Mouse (Mus musculus): ENCODE measurements around the gene Pik3c2b. TPM values are rescaled to one million over a fixed set of nuclear protein-coding genes. Genes with fewer than 3 reads are reported as not detected.

Gene Pik3c2b
- total RNA-seq, 2 experiments from 2014 or later, result 13.2 to 17.7 TPM

GRCm38 (mm10) chr1:133118844-133119243 lies 73.4 kb downstream of the Pik3c2b start:
- H3K27ac ChIP-seq, result no peak overlapping the region
- DNase-seq (ENCODE audit: extremely low spot score in 1 of 2, low spot score in 2 of 2), result no peak
- intact Hi-C loops (cut with DNase I), result no loop called here
- no peak for TF ChIP-seq CTCF (IDR thresholded peaks at IDR 0.05)
- no peak overlapping the region for H3K4me3 ChIP-seq

DNA sequence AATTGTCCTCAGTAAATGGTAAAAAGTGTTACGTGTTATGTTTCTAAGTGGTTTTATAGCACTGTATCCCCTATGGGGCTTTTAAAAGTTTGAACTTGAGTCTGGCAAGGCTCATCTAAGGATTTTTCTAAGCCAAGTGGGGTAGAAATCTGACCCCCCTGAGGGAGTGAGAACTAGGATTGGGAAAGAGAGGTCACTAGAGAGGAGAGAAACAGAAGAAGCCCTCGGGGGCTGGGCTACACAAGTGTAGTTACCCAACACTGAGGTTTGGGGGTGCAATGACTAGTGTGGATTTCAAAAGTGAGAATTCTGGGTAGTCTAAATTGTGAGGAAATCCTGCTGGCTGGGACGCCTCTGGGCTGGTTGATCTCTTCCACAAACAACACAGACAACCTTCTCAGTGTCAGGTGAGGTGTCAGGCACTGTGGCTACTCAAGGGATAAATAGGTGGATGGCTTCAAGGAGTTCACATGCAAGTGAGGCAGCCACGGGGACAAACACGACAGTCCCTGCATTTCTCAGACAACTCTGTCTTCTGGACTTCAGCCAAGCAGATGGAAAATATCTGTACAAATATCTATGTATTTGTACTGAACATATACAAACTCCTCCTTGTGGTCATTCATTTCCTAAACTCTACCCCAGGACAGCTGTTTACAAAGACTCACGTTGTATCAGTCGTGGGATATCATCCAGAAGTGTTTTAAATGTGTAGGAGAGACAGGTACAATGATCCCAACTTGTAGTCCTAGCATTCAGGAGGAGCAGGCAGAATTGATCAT lies 74.7 kb downstream of the Pik3c2b start:
- no peak for TF ChIP-seq CTCF (IDR thresholded peaks at IDR 0.05)
- no peak for DNase-seq (ENCODE audit: extremely low spot score in 1 of 2, low spot score in 2 of 2)
- intact Hi-C loops (cut with DNase I), result no loop called here
- H3K27ac ChIP-seq, result no peak overlapping the region
- H3K4me3 ChIP-seq, result no peak overlapping the region

DNA sequence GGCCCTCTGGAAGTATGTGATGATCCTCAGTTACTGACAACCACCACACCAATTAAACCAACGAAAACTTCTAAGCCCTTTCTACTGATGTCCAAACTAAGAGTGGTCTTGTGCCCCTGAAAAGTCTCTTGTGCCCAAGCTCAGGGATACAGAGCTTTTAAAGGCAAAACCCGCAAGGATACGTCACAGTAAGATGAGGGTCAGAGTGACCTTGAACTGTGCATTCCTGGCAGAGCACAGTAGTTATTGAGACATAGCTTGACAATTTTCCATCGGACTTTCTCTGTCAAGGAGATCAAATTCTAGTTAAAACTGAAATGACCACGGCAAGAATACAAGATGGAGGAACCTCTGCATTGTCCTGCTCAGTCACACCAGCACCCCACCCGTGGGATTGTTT lies 75.8 kb downstream of the Pik3c2b start:
- intact Hi-C loops (cut with DNase I), result no loop called here
- Histone ChIP-seq H3K27ac (no peak overlapping the region), H3K4me3 (no peak overlapping the region)
- no peak for TF ChIP-seq CTCF (IDR thresholded peaks at IDR 0.05)
- DNase-seq (ENCODE audit: extremely low spot score in 1 of 2, low spot score in 2 of 2), result no peak

DNA sequence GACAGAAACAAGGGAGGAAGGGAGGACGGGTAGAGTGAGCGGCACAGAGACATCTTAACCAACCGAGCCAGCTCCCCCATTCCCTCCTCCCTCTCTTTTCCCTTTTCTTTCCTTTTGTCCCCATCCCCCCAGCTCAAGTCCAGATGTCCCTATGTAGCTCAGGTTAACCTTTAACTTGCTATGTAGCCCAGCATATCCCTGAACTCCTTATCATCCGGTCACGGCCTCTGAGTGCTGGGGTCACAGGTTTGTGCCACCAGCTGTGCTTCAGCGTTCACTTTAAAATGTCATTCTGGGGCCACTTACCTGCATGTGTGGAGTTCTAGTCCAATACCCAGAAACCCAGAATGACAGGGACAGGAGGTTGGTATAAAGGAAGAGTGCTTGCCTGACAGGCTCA lies 78.7 kb downstream of the Pik3c2b start:
- H3K4me3 ChIP-seq, result no peak overlapping the region
- intact Hi-C loops (cut with DNase I), result no loop called here
- no peak for TF ChIP-seq CTCF (IDR thresholded peaks at IDR 0.05)
- H3K27ac ChIP-seq, result no peak overlapping the region
- DNase-seq (ENCODE audit: extremely low spot score in 1 of 2, low spot score in 2 of 2), result no peak

DNA sequence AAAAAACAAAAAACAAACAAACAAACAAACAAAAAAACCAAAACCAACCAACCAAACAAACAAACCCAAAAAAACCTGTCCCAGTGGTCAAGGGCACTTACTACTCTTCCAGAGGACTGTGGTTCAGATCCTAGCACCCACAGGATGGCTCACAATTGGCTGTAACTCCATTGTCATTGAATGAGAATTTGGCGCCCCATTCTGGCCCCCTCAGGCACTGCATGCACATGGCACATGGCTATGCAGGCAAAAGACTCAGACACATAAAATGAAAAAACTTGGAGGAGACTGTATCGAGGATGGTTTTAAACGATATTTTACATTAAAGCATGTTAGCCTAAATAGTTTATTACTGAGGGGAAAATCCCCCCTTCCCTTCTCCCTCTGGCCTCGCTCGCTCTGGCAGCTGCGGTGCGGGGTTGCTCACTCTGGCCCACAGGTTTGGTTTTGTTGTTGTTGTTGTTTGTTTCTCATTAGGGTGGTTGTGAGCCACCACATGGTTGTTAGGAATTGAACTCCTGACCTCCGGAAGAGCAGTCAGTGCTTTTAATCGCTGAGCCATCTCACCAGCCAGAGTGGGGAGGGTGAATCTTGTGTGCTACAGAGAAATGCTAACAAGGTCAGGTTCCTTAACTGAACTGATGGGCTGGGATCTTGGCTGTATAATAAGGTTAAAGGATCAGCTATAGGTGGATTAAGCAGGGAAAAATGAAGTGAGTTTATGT lies 80.3 kb downstream of the Pik3c2b start:
- H3K4me3 ChIP-seq, result no peak overlapping the region
- intact Hi-C loops (cut with DNase I), result no loop called here
- H3K27ac ChIP-seq, result no peak overlapping the region
- TF ChIP-seq CTCF (IDR thresholded peaks at IDR 0.05), result no peak; the same call in 1 of the 2 replicates
- no peak for DNase-seq (ENCODE audit: extremely low spot score in 1 of 2, low spot score in 2 of 2)

GRCm38 (mm10) chr1:133126365-133126740 lies 80.9 kb downstream of the Pik3c2b start:
- H3K4me3 ChIP-seq, result no peak overlapping the region
- intact Hi-C loops (cut with DNase I), result no loop called here
- TF ChIP-seq CTCF (IDR thresholded peaks at IDR 0.05), result no peak
- H3K27ac ChIP-seq, result no peak overlapping the region
- no peak for DNase-seq (ENCODE audit: extremely low spot score in 1 of 2, low spot score in 2 of 2)

DNA sequence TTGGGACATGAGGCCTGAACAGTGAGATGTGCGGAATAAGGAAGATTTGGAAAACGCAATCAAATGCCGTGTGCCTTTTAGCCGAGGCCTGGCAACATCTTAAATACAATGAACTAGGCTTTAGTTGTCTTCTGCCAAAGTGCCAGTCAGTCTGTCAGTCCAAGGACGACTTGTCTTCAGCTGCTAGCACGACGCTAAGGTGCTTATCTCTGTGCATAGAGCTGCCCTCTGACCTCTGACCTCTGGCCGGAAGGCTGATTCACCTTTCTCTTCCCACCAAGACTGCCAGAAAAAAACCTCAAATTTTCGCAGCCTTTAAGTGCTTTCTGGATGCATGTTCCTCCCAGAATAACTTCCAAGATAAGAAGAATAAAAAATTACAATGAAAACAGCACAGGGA lies 81.9 kb downstream of the Pik3c2b start:
- no peak overlapping the region for H3K27ac ChIP-seq
- DNase-seq (ENCODE audit: extremely low spot score in 1 of 2, low spot score in 2 of 2), result no peak
- intact Hi-C loops (cut with DNase I), result no loop called here
- TF ChIP-seq CTCF (IDR thresholded peaks at IDR 0.05), result no peak
- no peak overlapping the region for H3K4me3 ChIP-seq

DNA sequence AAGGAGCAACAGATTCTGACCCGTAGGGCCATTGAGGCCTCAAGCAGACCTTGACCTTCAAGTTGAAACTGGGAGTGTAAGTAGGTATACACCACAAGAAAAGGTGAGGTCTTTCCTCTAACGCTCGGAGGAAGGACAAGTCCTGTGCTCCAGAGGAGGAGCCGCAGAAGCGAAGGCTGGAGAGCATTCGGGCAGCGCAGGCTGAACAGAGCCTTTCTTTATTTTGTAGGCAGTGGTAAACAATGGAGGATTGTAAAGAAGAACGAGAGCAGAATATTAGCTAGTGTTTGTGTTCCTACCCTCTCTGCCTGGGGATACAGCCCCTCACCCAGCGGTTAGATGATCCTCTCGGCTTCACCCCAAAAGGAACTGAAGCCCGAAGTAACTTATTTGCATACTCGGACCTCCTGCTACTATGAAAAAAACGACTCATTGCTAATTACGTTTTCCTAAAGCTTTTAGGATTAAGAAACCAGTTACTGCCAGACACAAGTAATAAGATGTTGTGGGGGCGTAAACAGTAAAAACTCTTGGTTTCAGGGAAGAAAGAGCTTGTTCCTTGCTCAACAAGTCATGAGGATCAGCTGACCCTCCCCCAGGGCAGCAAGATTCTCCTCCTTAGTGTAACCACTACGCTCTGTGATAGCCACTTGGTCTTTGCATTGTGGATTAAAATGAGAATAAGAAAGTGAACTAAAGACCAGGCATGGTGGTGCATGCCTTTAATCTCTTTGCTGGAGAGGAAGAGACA lies 84.2 kb downstream of the Pik3c2b start:
- H3K4me3 ChIP-seq, result no peak overlapping the region
- intact Hi-C loops (cut with DNase I), result loop anchor here (5.0 kb wide), 1 partner anchor 483 kb away; the partner anchor contains the start of gene Snrpe
- TF ChIP-seq CTCF (IDR thresholded peaks at IDR 0.05), result no peak
- peak overlapping the region; percentile 94 for H3K27ac ChIP-seq
- no peak for DNase-seq (ENCODE audit: extremely low spot score in 1 of 2, low spot score in 2 of 2)

GRCm38 (mm10) chr1:133130638-133131560 lies 85.4 kb downstream of the Pik3c2b start, which contains the start of gene Ppp1r15b:
Ppp1r15b (plus strand) TSS chr1:133131143.
- DNase-seq (ENCODE audit: extremely low spot score in 1 of 2, low spot score in 2 of 2), result peak; percentile 99
- intact Hi-C loops (cut with DNase I), result loop anchor here (5.0 kb wide), 1 partner anchor 481 kb away; the partner anchor contains the start of gene Snrpe
- peak within 1 kb of the TSS; percentile 94 for H3K27ac ChIP-seq
- H3K4me3 ChIP-seq, result peak within 1 kb of the TSS; percentile 75
- TF ChIP-seq CTCF (IDR thresholded peaks at IDR 0.05), result no peak

- no peak for TF ChIP-seq CTCF (IDR thresholded peaks at IDR 0.05)
- intact Hi-C loops (cut with DNase I), result loop anchor here (5.0 kb wide), 1 partner anchor 481 kb away; the partner anchor contains the start of gene Snrpe
- DNase-seq (ENCODE audit: extremely low spot score in 1 of 2, low spot score in 2 of 2), result no peak
These were observed 86.1 kb downstream of the Pik3c2b start for GRCm38 (mm10) chr1:133131561-133131905.

DNA sequence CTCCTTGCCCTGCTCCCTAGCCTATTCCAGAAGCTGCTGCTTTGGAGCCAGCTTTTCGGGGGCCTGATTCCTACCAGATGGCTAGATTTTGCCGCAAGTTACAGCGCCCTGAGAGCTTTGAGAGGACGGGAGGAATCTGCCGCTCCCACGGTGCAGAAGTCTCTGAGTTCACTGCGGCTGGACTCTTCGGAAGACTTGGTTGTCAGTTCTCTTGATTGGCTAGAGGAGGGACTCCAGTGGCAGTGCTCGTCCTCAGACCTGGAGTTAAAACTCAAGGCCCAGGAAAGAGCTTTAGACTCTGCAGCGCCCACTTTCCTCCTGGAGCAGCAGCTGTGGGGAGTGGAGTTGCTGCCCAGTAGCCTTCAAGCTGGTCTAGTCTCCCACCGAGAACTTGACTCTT lies 86.5 kb downstream of the Pik3c2b start:
- no peak for TF ChIP-seq CTCF (IDR thresholded peaks at IDR 0.05)
- Histone ChIP-seq H3K4me3 (peak overlapping the region; percentile 75), H3K27ac (peak overlapping the region; percentile 94)
- no peak for DNase-seq (ENCODE audit: extremely low spot score in 1 of 2, low spot score in 2 of 2)
- intact Hi-C loops (cut with DNase I), result loop anchor here (5.0 kb wide), 1 partner anchor 480 kb away; the partner anchor contains the start of gene Snrpe

More at GRCm38 (mm10) chr1:133131561-133131905, 86.1 kb downstream of the Pik3c2b start:
- Histone ChIP-seq H3K4me3 (peak overlapping the region; percentile 75), H3K27ac (peak overlapping the region; percentile 94)
